Mouse (Mus musculus): ENCODE results near the gene Ptprt. TPM values are rescaled to one million over a fixed set of nuclear protein-coding genes. Genes with fewer than 3 reads are reported as not detected.
"Not testable (repeated sequence)": the region's sequence is repeated elsewhere in the genome, so short reads cannot be mapped to it uniquely, and the experiment has no call there.

Ptprt gene
- total RNA-seq, 2 experiments from 2014 or later, result 0.46 to 0.59 TPM

DNA sequence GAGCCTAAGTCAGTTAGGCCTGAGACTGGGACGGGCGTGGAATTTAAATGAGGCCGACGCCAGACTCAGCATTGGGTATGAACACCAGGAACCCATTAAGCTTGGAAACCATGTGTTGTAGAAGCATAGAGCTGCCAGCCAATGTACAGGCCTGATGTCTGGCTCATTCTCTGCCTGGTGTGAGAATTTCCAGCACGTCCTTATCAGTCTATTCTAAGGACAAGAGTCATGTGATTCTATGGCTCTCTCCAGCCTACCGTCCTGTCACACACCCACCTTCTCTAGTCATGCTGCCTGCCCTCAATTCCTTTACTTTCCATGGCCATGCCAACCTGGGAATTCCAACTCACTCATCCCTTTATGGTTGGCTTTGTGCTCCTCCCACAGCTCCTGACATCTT, 450.4 kb downstream of the Ptprt start:
- no peak for DNase-seq

DNA sequence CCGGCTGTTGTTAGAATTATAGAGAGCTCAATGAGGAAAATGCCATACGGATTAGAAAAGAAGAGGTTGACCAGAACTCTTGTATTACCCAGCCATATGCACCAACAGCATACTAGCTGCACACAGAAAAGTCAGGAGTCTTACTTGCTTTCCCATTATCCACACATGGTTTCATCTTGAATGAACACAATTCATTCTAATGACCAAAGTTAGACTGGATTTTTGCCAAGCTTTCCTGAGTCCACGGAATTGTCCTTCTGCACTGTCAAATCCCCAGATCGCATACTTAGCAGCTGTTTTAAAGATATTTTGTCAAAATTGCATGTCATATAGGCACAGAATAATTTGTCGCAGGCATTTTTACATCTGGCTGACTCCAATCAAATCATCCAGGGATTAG, 463.6 kb downstream of the Ptprt start:
- DNase-seq, result no peak

DNA sequence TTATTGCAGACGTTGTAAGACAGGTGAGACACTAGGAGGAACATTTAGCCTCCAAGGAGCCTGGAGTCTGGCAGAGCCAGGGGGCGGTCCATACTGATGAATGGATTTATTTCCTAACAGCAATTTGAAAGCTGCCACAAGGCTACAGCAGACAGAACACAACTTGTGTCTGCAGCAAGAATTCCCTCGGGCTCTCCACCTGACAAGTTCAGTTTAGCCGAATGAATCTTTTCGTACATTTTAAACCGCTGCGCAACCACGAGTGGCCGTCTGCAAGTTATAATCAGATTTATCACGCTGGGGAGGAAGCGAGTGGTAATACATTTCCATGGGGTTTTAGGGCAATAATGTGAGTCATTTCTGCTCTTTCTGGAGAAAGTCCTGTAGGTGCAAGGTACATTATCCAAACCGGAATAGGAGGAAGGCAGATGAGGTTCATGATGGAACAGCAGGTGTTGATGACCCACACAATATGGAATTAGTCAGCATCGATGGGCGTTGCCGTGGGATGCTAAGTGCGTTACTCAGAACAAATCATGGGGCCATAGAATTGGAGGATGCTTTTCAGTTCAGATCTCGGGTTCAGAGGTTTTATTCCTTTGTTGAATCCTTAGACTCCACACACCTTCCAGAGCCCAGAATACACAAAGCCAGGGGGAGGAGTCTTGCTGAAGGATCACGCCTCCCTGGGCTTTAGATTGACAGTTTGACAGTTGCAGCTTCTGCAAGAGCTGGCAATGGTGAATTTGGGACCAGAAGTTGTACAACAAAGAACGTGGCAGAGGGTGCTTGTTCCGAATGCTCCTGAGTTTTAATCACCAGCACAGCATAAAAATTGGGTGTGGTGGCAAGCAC, 478.1 kb downstream of the Ptprt start:
- DNase-seq, result no peak

DNA sequence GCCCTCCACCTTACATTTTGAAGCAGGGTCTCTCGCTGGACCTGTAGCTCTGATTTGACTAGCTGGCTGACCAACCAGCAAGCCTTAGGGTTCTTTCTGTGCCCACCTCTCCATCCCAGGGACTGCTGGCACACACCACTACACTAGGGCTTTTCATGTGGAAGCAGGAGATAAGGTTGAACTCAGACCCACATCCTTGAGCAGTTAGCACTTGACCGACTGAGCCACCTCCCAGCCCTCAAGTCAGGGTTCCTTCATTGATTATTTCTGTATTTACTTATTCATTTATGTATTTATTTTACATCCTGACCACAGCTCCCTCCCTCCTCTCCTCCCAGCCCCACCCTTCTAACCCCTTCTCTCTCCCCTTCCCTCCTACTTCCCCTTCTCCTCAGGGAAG, 479.1 kb downstream of the Ptprt start:
- DNase-seq, result no peak

DNA sequence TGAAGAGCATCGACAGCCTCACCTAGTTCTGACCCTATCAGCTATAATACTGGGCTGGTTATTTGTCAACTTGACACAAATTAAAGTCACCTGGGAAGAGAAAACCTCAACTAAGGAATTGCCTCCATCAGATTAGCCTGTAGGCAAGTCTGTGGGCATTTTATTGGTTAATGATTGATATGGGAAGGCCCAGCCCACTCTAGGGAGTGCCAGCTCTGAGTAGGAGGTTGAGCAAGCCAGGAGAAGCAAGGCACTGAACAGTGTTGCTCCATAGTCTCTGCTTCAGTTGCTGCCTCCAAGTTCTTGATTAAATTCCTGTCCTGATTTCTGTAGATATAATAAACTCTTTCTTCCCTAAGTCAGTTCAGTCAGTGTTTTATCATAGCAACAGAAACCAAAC, 488.4 kb downstream of the Ptprt start:
- no peak for DNase-seq

DNA sequence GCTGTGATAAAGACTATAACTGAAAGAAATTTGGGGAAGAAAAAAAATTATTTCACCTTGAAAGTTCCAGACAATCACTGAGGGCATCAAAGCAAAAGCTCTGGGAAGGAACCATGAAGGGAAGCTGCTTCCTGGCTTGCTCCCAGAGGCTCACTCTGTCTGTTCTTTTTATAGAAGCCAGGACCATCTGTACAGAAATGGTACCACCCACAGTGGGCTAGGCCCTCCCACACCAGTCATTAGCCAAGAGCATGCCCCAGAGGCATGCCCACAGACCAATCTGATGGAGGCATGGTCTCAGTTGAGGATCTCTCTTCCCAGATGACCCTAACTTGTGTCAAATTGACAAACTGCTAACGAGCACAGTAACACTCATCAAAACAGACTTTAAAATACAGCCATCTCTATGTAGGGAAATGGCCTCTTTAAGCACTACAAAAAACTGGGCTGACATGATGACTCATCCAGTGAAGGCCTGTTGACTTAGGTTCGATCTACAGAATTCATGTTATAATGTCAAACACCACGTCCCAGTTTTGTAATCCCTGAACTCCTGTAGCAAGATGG, 519.0 kb downstream of the Ptprt start:
- DNase-seq, result no peak

DNA sequence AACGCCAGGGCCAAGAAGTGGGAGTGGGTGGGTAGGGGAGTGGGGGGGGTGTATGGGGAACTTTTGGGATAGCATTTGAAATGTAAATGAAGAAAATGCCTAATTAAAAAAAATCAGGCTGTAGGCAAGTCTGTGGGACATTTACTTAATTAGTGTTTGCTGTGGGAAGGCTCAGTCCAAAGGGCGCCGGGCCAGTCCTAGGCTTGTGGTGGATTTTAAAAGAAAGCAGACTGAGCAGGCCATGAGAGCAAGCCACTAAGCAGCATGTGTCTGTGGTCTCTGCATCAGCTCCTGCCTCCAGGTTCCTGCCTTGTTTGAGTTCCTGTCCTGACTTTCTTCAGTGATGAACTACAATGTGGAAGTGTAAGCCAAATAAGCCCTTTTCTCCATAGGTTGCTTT, 524.8 kb downstream of the Ptprt start:
- DNase-seq, result not testable (repeated sequence)

DNA sequence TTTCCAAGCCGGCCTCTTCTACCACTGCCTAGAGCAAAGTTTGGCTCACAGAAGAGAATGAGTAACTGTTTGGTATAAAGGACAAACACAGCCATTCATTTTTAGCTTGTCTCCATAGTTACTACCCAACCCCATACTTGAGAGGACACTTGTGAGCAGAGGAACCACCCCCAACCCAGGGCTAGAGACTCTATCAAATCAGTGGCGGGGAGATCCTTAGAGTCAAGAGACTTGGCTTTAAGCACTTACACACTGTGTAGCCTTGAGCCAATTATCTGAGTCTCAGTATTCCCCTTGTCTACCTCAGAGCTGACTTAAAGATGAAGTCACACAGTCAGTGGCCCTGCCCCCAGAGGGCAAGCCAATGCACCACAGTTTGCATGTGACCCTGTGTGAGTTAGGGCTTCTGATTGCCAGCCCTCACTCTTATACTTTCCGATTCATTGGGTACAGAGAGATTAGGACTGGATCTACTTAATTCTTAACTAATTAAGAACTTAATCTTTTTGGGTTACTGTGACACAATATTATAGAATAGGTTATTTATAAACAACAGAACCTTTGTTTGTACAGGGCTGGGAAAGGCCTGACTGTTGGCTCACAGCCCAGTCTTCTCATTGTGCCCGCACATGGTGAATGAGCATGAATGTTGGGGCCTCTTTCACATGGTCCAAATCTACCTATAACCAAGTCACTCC, 529.2 kb downstream of the Ptprt start:
- no peak for DNase-seq

DNA sequence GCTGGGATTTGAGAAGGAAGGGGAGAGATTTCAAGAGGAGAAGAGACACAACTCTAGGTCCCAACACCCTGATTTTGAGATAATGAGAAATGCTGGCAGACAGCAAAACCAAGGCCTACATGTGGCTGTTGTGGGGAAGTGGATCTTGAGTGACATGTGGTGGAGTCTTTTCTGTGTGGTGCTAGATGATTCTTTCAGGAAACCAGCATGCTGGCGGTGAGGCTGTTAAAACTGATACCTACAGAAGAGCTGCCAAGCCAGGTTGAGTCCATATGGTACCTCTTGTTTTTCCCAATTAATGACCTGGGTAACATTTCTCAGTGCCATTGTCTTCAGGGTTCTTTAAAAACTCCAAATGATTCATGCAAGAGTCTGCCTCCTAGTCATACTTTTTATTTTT, 531.1 kb downstream of the Ptprt start:
- no peak for DNase-seq

DNA sequence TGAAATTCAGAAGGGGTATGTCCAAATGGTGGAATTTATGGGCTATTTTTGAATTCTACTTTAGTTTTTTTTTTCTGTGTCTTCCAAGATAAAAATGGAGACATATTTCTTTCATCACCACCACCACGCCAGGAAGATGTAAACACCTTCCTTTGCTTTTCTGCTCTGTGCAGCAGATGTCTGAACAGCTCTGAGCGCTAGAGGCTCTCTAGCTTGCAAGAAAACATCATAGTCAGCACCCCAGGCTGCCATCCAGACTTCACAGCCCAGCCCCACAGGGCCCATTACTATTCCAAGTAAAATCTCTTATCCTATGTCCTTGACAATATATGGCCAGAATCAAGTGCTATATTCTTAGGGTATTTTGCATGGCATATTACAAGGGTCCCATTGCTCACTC, 542.9 kb downstream of the Ptprt start:
- DNase-seq, result no peak

DNA sequence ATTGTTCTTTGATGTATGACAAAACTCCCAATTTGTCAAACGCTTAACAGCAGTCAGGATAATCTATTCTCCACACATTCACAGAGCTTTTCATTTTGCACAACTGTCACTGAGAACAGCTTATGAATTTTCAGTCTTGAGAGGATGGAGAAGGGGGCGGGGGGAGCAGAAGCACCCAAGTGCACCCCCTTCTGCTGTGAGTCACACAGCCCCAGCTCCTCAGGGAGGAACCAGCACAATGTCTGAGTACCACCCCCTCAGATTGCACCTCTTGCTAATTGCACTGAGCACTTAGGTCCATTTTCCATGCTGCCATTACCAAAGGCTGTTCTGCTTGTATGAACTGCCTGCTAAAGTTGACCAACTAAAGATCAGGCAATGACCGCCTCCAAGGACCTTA, 578.6 kb downstream of the Ptprt start:
- DNase-seq, result no peak

DNA sequence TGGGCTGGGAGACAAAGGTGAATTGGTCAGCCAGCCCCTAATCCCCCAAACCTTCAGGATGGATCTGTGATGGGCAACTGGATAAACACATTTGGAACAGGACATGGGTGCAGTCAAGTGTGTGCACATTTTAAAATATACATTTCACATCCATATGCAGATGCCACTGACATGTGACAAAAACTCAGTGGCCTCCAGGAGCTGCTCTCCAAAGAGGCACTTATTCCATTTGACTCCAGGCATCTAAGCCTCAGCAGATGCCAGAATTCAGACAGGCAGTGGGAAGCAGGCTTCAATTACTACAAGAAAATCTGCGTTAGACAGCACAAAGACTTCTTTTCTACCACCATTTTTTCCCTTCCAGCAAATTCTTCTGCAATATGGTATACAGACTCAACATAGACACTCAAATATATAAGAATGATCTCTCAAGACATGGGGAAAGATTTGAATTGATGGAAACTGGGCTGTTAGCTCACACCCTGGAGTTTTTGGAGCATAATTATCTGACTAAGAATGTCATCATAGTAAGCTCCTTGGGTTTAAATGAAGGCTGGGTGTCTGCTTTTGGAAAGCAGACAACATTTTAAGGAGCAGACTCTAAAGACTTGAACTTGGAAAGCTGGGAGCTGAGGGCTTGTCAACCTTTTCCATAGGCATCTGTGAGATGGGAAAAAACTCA, 580.1 kb downstream of the Ptprt start:
- DNase-seq, result no peak

DNA sequence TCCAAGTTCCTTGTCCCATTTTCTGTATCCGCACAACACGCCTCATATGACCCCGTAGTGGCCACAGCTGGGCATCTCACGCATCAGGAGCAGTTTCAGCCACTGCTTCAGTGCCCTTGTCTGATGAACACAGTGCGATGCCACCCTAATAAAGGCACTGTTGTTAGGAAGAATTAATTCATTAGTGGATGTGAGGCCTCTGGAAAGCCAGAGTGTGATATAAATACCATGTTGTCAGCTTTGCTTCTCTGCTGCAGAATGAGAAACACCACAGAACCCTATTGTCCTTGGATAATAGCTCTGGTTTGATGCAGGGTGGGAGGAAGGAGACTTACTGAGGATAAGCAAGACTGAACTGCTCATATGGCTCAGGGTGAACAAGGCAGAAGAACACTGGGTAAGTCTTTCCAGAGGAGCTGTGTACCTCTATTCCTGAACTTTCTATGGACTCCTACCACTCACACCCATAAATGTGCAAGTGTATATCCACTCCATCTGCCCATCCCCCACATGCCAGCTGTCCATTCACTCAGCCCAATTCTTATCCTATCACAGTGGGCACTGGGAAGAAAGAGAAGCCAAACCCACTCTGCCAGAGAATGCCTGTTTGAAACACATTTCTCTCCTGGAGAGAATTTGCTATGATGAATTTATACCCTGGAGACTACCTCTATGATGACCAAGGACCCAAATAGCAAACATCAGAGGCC, 582.2 kb downstream of the Ptprt start:
- DNase-seq, result no peak

DNA sequence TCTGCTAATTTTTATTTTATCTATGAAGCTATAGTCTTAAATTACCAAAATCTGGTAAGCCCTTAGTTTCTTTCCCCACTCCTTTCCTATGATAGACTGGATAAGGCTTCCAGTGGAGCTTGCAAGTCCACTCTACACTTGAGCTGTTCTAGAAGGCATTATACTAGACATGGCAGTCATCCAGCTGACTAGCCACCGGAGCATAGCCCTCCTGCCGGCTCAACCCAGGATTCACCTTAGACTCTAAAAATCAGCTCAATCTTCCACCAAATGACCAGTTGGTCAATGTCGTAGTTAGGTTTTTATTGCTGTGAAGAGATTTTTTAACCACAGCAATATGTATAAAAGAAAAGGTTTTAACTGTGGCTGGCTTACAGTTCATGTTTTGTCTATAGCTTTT, 608.1 kb downstream of the Ptprt start:
- DNase-seq, result no peak

DNA sequence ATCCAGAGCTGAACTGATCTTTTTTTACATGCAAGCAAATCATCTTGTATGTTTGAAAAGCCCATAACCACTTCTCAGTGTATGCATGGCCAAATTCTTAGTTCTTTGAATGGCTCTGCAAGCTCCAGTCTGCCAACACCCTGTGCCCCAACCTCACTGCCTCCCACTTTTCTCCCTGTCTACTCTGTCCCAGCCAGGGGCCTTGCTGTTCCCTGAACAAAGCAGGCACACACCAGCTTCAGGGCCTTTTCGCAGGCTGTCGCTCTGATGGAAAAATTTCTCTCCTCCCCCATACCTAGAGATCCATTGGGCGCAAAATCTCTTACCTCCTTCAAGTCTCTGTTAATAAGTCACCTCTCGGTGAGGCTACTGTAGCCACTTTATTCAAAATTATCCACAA, 610.7 kb downstream of the Ptprt start:
- no peak for DNase-seq

DNA sequence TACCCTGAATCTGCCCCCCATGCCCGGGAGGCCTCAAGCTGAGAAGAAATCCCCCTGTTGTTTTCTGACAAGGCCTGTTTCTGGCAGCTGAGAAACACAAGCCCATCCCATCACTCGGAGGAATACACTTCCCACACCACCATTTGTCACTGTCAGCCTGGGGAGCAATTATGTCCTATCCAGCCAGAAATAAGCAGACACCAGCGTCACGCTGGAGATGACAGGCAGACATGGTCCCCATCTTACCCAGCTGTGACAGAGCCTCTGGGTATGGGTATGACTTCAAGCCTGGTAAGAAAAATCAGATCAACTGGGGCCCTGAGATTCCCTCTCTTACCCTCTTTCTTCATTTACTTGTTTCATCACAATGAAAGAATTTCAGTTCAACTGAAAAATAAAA, 625.3 kb downstream of the Ptprt start:
- DNase-seq, result no peak

DNA sequence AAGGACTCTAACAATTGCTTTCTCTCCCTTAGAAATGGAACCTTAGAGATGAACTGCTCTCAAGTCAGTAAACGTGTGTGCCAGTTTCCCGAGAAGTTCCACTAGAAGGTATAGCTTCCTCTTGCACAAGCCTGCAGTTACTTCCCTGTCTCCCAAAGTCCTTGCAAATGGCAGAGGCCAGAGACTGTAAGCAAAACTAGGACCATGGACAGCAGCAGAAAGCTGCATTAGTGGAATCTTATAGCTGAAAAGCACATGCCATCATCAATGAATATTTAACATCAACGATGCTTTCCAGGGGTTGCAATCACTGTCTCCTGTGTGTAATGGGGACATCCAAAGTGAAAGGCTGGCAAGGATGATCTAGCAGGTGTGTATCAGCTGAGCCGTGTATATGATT, 629.3 kb downstream of the Ptprt start:
- no peak for DNase-seq

DNA sequence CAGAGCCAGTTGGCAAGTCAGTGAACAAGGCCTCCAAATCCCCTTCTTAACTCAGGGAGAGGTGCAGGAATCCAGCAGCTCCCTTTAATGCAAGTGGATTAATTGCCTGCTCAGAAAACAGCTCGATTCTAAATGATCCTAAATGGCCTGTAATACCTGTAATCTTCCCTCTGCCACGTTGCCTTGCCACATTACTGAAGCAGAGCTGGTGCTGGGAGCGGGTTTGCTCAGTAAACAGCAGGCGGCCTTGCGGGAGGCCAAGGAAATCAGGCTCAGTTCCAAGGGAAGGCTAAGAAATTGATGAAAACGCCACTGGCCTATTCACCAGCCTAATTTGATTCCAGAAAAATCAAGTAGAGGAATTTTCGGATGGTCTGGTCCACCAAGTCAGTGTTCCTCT, 659.9 kb downstream of the Ptprt start:
- DNase-seq, result no peak

DNA sequence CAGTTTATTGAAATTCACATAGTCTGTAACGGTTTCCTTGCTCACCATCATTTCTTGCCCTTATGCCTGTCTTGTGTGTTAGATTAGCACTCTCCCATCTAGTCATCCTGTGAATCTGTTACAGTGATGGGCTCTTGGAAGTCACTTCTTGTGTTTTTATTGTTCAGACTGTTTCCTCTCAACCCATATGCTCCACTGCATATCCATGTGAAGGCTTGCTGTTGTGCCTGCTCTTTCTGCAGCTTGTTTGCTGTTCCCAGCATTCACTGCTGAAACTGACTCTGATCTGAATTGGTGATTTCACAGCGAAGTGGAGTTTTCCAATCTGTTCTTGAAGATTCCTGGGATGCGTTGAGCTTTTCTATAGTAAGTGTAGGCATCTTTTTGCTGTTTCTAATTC, 678.6 kb downstream of the Ptprt start:
- no peak for DNase-seq

DNA sequence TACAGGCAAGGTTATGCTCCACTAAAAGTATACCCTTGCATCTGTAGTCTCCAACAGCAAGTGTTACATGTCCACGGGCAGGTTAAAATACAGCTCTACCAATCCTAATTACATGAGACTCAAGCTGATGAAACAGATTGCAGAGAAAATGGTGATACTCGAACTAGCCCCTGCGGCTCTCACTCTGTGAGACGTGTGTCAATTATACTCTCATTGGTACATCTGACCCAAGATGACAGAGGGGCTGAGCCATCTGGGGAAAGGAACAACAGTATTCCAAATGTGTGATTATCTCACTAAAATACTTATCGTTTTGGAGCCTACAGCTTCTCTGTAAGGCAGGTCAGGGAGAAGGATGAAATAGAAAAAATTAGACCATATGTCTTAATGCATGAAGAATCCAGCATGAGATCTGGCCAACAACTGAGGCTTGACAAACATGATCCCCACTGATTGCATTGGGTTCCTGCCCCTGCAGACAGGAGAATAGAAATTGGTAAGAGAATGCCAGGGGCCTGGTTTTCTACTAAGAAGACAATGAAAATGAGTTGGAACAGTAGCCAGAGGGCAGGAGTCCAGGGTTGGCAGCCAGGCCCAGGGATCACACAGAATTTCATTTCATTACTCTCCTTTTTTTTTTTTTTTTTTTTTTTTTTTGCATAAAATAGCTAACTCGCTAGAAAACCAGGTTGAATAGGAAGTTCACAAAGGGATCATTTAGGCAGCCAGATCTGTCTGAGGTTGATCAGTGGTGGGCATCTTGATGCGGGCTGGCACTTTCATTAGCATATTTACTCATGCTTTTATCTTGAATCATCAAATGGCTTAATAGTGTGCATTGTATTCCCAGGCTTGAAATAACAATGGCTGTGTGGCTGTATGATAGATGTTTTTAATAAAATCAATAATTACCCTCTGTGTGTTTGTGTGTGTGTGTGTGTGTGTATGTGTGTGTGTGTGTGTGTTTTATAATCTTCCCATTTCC, 699.5 kb downstream of the Ptprt start:
- no peak for DNase-seq

DNA sequence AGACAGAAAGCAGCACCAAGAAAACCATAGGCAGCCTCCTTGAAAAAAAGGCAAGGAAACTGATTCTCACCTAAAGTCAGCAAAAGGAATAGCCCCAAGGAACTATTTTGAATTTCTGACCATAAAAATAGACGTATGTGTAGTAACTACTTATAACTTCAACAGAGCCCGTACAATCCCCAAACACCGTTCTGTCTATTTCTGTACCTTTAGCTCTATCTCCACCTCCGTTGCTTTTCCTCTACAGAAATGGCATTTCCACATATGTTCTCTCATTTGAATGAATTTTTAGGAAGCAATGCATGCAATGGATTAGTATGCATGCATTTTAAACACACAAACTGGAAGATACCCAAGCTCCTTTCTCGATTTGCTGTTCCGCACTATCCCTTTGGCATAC, 715.5 kb downstream of the Ptprt start:
- DNase-seq, result no peak
